26 mouse cellular contexts compared by ENCODE assay signal in the genomic region with DNA sequence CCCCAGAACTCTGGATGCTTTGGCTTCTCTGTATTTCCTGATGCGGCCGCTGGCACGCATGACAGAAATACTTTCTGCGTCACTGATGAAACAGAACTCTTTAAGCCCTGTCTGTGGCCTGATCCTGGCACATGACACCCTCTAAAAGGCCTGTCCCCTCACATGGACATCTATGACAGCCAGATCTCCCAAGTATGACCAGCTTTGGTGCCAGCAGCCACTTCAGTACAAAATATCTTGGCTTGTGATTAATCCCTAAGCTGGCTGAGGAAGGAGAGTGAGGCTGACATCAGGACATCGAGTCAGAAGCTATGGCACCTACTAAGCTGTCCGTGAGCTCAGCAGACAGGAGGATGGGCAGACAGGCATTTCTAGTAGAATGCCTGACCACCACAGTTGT. TPM values are rescaled to one million over a fixed set of nuclear protein-coding genes. Genes with fewer than 3 reads are reported as not detected.
A peak's percentile ranks its signal among the peaks of the same experiment; 100 is the strongest.
DNase-seq lines count a peak whose midpoint lies in the region; ATAC-seq lines count a peak whose summit lies in the region.
"Had no signal": no experiment of that assay in that cellular context is flagged by ENCODE, and none has a peak within 500 bp of the region (broad histone marks: within the 10 kb centered on the region; RNA-seq: fewer than 3 reads in every experiment).

No protein-coding gene starts in this region.

- intact Hi-C loops in heart, postnatal 25 days (cut with DNase I) = no loop called here

- H3K36me3 ChIP-seq in heart, embryonic 10.5 days = peaks cover 35% of the 10 kb centered on the region
- peaks cover 21% of the 10 kb centered on the region for H3K36me3 ChIP-seq in heart, embryonic 15.5 days
- H3K36me3 ChIP-seq: stomach, embryonic 15.5 days had no signal

- peak; percentile 80 to 87 for DNase-seq in heart, adult 18-20 months
- no peak for DNase-seq in heart, embryonic 10.5 days (ENCODE audit: low spot score)
- peak; percentile 26 for DNase-seq in heart, postnatal 25 days (ENCODE audit: low spot score)
- no peak for DNase-seq in cerebellum, postnatal 10 days
- DNase-seq in liver = no peak
- no peak for DNase-seq in right cerebral cortex, postnatal 4 days
- no peak for DNase-seq in kidney, adult 18-20 months
- DNase-seq: adrenal gland, postnatal 36 days; cerebellum, adult 2 months; cerebellum, postnatal 25 days; gastrocnemius, postnatal 25 days; kidney, adult 2 months; layer of hippocampus, adult 9-11 months; lung, embryonic 14.5 days; lung, postnatal 14 days; midbrain, embryonic 14.5 days; retina, postnatal 1 day; right cerebral cortex, postnatal 14 days; thymus, adult 18-20 months; thymus, postnatal 25 days had no signal

- H3K9ac ChIP-seq in heart, embryonic 15.5 days = peak overlapping the region; percentile 38; the same call in 1 of the 2 replicates
- H3K9ac ChIP-seq: liver, embryonic 15.5 days; lung, embryonic 14.5 days; stomach, embryonic 15.5 days had no signal

- H3K4me2 ChIP-seq in heart, embryonic 15.5 days = peak overlapping the region; percentile 58
- H3K4me2 ChIP-seq: liver, embryonic 15.5 days; lung, embryonic 14.5 days; stomach, embryonic 15.5 days had no signal

- H3K27ac ChIP-seq in heart, embryonic 10.5 days = peak overlapping the region; percentile 88
- H3K27ac ChIP-seq in heart, embryonic 15.5 days = peak overlapping the region; percentile 85
- H3K27ac ChIP-seq: kidney, postnatal 0 days; liver, embryonic 15.5 days; stomach, embryonic 15.5 days had no signal

- H3K27me3 ChIP-seq in heart, embryonic 10.5 days (ENCODE audit: insufficient read depth, poor library complexity, severe bottlenecking) = no peaks in the 10 kb centered on the region
- H3K27me3 ChIP-seq in heart, embryonic 15.5 days = no peaks in the 10 kb centered on the region
- H3K27me3 ChIP-seq: liver, embryonic 15.5 days; stomach, embryonic 15.5 days had no signal

- H3K4me1 ChIP-seq in heart, embryonic 10.5 days = peaks cover 33% of the 10 kb centered on the region
- peaks cover 23% of the 10 kb centered on the region for H3K4me1 ChIP-seq in heart, embryonic 15.5 days (replicated peaks)
- H3K4me1 ChIP-seq: liver, embryonic 15.5 days; stomach, embryonic 15.5 days had no signal

- no peaks in the 10 kb centered on the region for H3K9me3 ChIP-seq in heart, embryonic 10.5 days
- no peaks in the 10 kb centered on the region for H3K9me3 ChIP-seq in heart, embryonic 15.5 days (replicated peaks)
- H3K9me3 ChIP-seq: liver, embryonic 15.5 days; stomach, embryonic 15.5 days had no signal

- peak overlapping the region; percentile 42 for H3K4me3 ChIP-seq in heart, embryonic 10.5 days
- H3K4me3 ChIP-seq in heart, embryonic 15.5 days = peak overlapping the region; percentile 47
- H3K4me3 ChIP-seq: liver, embryonic 15.5 days; stomach, embryonic 15.5 days had no signal

- WGBS in heart, embryonic 10.5 days = 80% methylated on average over 6 of the region's 6 CpGs
- WGBS in heart, embryonic 15.5 days = 58% methylated on average over 6 of the region's 6 CpGs

- peak; percentile 63 for ATAC-seq in heart, embryonic 15.5 days (replicated peaks; ENCODE audit: insufficient number of reproducible peaks, insufficient read depth, low FRiP score, low read depth)
- ATAC-seq: forebrain, embryonic 14.5 days; hindbrain, embryonic 16.5 days had no signal

RNA-seq across cellular contexts. Expression of gene Wdr76, which starts 43.1 kb away (rescaled TPM):
- 1 to 10 TPM; 2.9 to 3.5 TPM for total RNA-seq in heart, adult 18-20 months (2021)
- polyA plus RNA-seq in heart, embryonic 10.5 days (2016; fragmentation: Nextera tagmentation; extraction: Ambion mirVana) = 6.8 and 9.1 TPM in 2 replicates
- polyA plus RNA-seq in heart, embryonic 15.5 days (2015; fragmentation: Nextera tagmentation; extraction: Ambion mirVana) = 6.7 TPM in 2 replicates
- 1 to 10 TPM; 3.2 to 3.9 TPM for total RNA-seq in heart, postnatal 25 days (2021)

RNA-seq across cellular contexts. Expression of gene Mfap1a, which starts 43.2 kb away (rescaled TPM):
- total RNA-seq in heart, adult 18-20 months (2021) = 10 to 100 TPM; 31.7 to 39.0 TPM
- polyA plus RNA-seq in heart, embryonic 10.5 days (2016; fragmentation: Nextera tagmentation; extraction: Ambion mirVana) = 17.7 and 23.8 TPM in 2 replicates
- polyA plus RNA-seq in heart, embryonic 15.5 days (2015; fragmentation: Nextera tagmentation; extraction: Ambion mirVana) = 18.4 and 21.5 TPM in 2 replicates
- 10 to 100 TPM; 26.1 to 29.0 TPM for total RNA-seq in heart, postnatal 25 days (2021)

Comparison
In these comparisons a context has a peak if more than half of its experiments do, and no peak if none do; other contexts are left out.
1. DNase-seq: peak in heart, adult 18-20 months (2 of 2) and heart, postnatal 25 days (single experiment); none in heart, embryonic 10.5 days (single experiment), cerebellum, postnatal 10 days (0 of 2), liver (single experiment), right cerebral cortex, postnatal 4 days (single experiment) and kidney, adult 18-20 months (single experiment).